In the genomic region with DNA sequence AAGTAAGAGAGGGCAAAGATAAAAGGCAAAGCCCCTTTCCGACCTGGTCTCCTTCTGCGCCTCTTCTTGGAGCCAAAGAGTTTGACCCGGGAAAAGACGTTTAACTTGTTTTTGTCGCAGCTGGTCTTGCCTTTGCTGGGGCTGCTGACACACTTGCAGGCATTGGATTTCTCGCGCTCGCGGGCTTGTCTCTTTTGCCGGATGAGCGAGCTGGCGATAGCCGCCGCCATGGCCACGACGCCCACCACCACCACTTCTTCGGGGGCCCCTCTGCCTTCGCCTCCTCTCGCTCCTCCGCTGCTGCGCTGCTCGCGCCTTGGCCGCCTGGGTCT, we compare ENCODE assay signal across 8 mouse cellular contexts.
DNase-seq lines count a peak whose midpoint lies in the region; ATAC-seq and TF ChIP-seq lines count a peak whose summit lies in the region.

No protein-coding gene starts in this region.

- peak overlapping the region; percentile 64 for H3K4me3 ChIP-seq in cerebellum, adult 2 months (replicated peaks; ENCODE audit: insufficient read depth, low read depth, low read length)
- peak overlapping the region; percentile 55 for H3K4me3 ChIP-seq in hindbrain, embryonic 13.5 days
- H3K4me3 ChIP-seq in liver, embryonic 16.5 days (ENCODE audit: low read depth, low read length) = peak overlapping the region; percentile 49

- no peak for DNase-seq in cerebellum, adult 2 months
- DNase-seq in cerebellum, postnatal 4 days (ENCODE audit: low spot score in 2 of 2) = no peak
- peak; percentile 39 for DNase-seq in right cerebral cortex, adult 18-20 months
- no peak for DNase-seq in right cerebral cortex, postnatal 25 days
- DNase-seq in adipocyte (ENCODE audit: low spot score) = no peak

- TF ChIP-seq POLR2A in cerebellum, adult 2 months (IDR thresholded peaks at IDR 0.05; ENCODE audit: borderline replicate concordance, insufficient read depth, low read length) = no peak

- ATAC-seq in hindbrain, embryonic 13.5 days (ENCODE audit: low FRiP score) = no peak; the same call in 1 of the 2 replicates
- no peak for ATAC-seq in liver, embryonic 16.5 days (ENCODE audit: low read depth)
- no peak for ATAC-seq in granulocyte monocyte progenitor cell, adult 5-6 weeks (replicated peaks; ENCODE audit: poor library complexity, severe bottlenecking)

- no peak for TF ChIP-seq CTCF in cerebellum, adult 2 months (IDR thresholded peaks at IDR 0.05; ENCODE audit: borderline replicate concordance, insufficient read depth, low read depth, low read length)

- H3K27ac ChIP-seq in cerebellum, adult 2 months (ENCODE audit: insufficient read depth, low read length) = no peak overlapping the region
- H3K27ac ChIP-seq in hindbrain, embryonic 13.5 days = no peak overlapping the region
- no peak overlapping the region for H3K27ac ChIP-seq in liver, embryonic 16.5 days (ENCODE audit: low read length)

- peak overlapping the region; percentile 71 for H3K4me2 ChIP-seq in hindbrain, embryonic 13.5 days
- H3K4me2 ChIP-seq in liver, embryonic 16.5 days (ENCODE audit: low read depth, low read length) = peak overlapping the region; percentile 47

- peak overlapping the region; percentile 70 for H3K9ac ChIP-seq in hindbrain, embryonic 13.5 days
- no peak overlapping the region for H3K9ac ChIP-seq in liver, embryonic 16.5 days (ENCODE audit: low read depth, low read length)

- H3K4me1 ChIP-seq in cerebellum, adult 2 months (ENCODE audit: control insufficient read depth, insufficient read depth, low read length) = no peaks in the 10 kb centered on the region
- H3K4me1 ChIP-seq in hindbrain, embryonic 13.5 days (replicated peaks) = 0 out of 2 replicates have a peak, but pooled peaks cover 3% of the 10 kb centered on the region
- no peaks in the 10 kb centered on the region for H3K4me1 ChIP-seq in liver, embryonic 16.5 days (ENCODE audit: control insufficient read depth, low read depth, low read length)

- no peaks in the 10 kb centered on the region for H3K27me3 ChIP-seq in cerebellum, adult 2 months (ENCODE audit: control insufficient read depth, insufficient read depth, low read length)
- H3K27me3 ChIP-seq in hindbrain, embryonic 13.5 days = no peaks in the 10 kb centered on the region
- peaks cover 17% of the 10 kb centered on the region for H3K27me3 ChIP-seq in liver, embryonic 16.5 days (ENCODE audit: control insufficient read depth, insufficient read depth, low read depth, low read length)

- no peaks in the 10 kb centered on the region for H3K9me3 ChIP-seq in hindbrain, embryonic 13.5 days
- no peaks in the 10 kb centered on the region for H3K9me3 ChIP-seq in liver, embryonic 16.5 days (replicated peaks; ENCODE audit: control insufficient read depth, low read length)

- 8% methylated on average over 23 of the region's 24 CpGs for WGBS in cerebellum, adult 2 months
- 16% methylated on average over 24 of the region's 24 CpGs for WGBS in hindbrain, embryonic 13.5 days
- WGBS in liver, embryonic 16.5 days (ENCODE audit: insufficient replicate concordance) = 12% methylated on average over 24 of the region's 24 CpGs

- H3K36me3 ChIP-seq in hindbrain, embryonic 13.5 days = no peaks in the 10 kb centered on the region
- H3K36me3 ChIP-seq in liver, embryonic 16.5 days (ENCODE audit: control insufficient read depth, insufficient read depth) = no peaks in the 10 kb centered on the region
